Mouse (Mus musculus) inflammation-experienced regulatory T-cells, adult 16 weeks (primary cell): ENCODE measurements around the gene Lipf. TPM values are rescaled to one million over a fixed set of nuclear protein-coding genes. Genes with fewer than 3 reads are reported as not detected.

Experiments used
- polyA plus RNA-seq: library from polyadenylated mRNA; unstranded; fragments of 100-300 nt; shearing (Covaris generic); gene quantifications from one replicate; pipeline ENCODE4 v1.2.1, GENCODE M21; 2017

Lipf gene
- polyA plus RNA-seq: not detected

DNA sequence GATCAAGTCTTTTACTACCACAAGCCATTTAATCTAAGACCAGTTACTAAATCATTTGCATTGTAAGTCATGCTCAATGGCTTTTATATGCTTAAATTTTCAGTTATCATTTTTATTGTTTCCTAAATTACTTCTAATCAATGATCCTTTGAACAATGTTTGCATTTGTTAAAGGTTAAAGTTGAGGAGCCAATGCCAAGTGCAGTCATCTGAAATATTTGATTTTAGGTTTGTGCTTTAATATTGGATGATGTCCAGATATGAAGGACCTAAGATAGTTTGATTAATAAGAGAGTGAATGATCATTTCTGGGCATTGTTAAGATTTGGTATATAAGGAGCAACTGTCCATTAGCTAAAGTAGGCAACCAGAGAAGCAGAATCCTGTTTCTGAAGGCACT, at the start of gene Lipf:
Gene Lipf, plus strand, starts transcription at position 301 of the 400 bp plus-strand sequence.

DNA sequence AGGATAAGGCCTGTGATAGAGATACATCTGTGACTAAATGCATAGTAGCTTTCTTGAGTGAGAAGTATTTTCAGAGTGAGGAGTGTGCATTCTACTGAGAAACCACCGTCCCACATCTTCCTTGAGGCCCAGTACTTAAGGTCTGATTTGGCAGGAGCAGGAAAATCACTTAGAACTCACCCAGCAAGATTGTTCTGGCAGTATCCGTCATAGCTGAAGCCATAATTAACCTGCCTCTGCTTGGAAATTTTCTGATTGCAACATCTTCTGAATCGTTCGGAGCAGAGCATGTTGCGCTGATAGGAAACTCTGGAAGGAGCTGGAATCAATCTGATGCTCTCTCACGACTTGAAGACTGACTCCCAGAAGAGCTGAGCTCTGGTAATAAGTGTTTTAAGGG, 47.0 kb downstream of the Lipf start, which contains the start of gene Lipk:
Gene Lipk, plus strand, starts transcription at position 289 of the 400 bp plus-strand sequence.

Other genes with a start within 250 kb of the Lipf start
- not detected for gene Lipo2, start 209.8 kb upstream of the Lipf start, polyA plus RNA-seq
- 23.0 TPM for gene Lipo3, start 199.2 kb upstream of the Lipf start, polyA plus RNA-seq
- gene Lipo1, start 173.7 kb upstream of the Lipf start, polyA plus RNA-seq: not detected
- gene Lipk, start 47.1 kb downstream of the Lipf start, polyA plus RNA-seq: not detected
- not detected for gene Lipn, start 106.2 kb downstream of the Lipf start, polyA plus RNA-seq
- not detected for gene Lipm, start 139.7 kb downstream of the Lipf start, polyA plus RNA-seq
- gene Ankrd22, start 204.9 kb downstream of the Lipf start, polyA plus RNA-seq: not detected
- gene Stambpl1, start 231.0 kb downstream of the Lipf start, polyA plus RNA-seq: 106 TPM